Mouse (Mus musculus) heart, embryonic 13.5 days (tissue): ENCODE results near the gene Hs3st5. TPM values are rescaled to one million over a fixed set of nuclear protein-coding genes. Genes with fewer than 3 reads are reported as not detected.
"Not testable (repeated sequence)": the region's sequence is repeated elsewhere in the genome, so short reads cannot be mapped to it uniquely, and the experiment has no call there.

ENCODE experiments used
- ATAC-seq: fragments of 200-750 bp; cut with Nextera tagmentation; 2 replicates; pipeline ENCODE4 v1.8.0; 2017; ENCODE audit warnings: moderate TSS enrichment; ENCODE audit not compliant: insufficient number of reproducible peaks, low FRiP score, low TSS enrichment; ENCODE audit errors: extremely low read depth
- H3K27ac ChIP-seq: fragments of 300-500 bp; sonication (generic); replicated peaks from 2 replicates; pipeline ENCODE4 v1.5.1; 2015; ENCODE audit warnings: moderate library complexity, mild to moderate bottlenecking, inconsistent platforms
- H3K27me3 ChIP-seq: fragments of 300-500 bp; sonication (generic); replicated peaks from 2 replicates; pipeline ENCODE4 v1.6.1; 2015; ENCODE audit warnings: mild to moderate bottlenecking, inconsistent platforms
- H3K36me3 ChIP-seq: fragments of 300-500 bp; sonication (generic); 2 replicates; pipeline ENCODE4 v1.6.1; 2015; ENCODE audit warnings: mild to moderate bottlenecking, inconsistent platforms
- H3K4me1 ChIP-seq: fragments of 300-500 bp; sonication (generic); 2 replicates; pipeline ENCODE4 v1.6.1; 2015; ENCODE audit warnings: inconsistent platforms
- H3K4me2 ChIP-seq: fragments of 300-500 bp; sonication (generic); 2 replicates; pipeline ENCODE4 v1.6.1; 2015; ENCODE audit warnings: inconsistent platforms, mild to moderate bottlenecking, moderate library complexity
- H3K4me3 ChIP-seq: fragments of 300-500 bp; sonication (generic); 2 replicates; pipeline ENCODE4 v1.5.1; 2015; ENCODE audit warnings: moderate library complexity, mild to moderate bottlenecking, inconsistent platforms
- H3K9ac ChIP-seq: fragments of 300-500 bp; sonication (generic); 2 replicates; pipeline ENCODE4 v1.6.1; 2015; ENCODE audit warnings: inconsistent platforms, mild to moderate bottlenecking, moderate library complexity
- H3K9me3 ChIP-seq: fragments of 300-500 bp; sonication (generic); 2 replicates; pipeline ENCODE4 v1.6.1; 2016; ENCODE audit warnings: inconsistent platforms
- WGBS: fragments of 180-500 bp; shearing (Covaris S2); methylation state at CpG from one replicate; pipeline ENCODE4 v1.1.7; 2015; ENCODE audit warnings: mixed read lengths; 5-methylcytosine and 5-hydroxymethylcytosine counted together
- polyA plus RNA-seq: library from polyadenylated mRNA; unstranded; fragments of >200 nt; fragmentation: Nextera tagmentation; extraction: Ambion mirVana; gene quantifications from 2 replicates; pipeline ENCODE4 v1.2.1, GENCODE M21; 2015

Gene Hs3st5
- polyA plus RNA-seq, 1 experiment from 2014 or later = 0.41 TPM

GRCm38 (mm10) chr10:36558736-36559135 is 52.1 kb downstream of the Hs3st5 start:
- Histone ChIP-seq H3K36me3 (no peaks in the 10 kb centered on the region), H3K4me1 (peaks cover 10% of the 10 kb centered on the region; the same call in 1 of the 2 replicates), H3K4me2 (no peak overlapping the region), H3K9ac (no peak overlapping the region), H3K4me3 (no peak overlapping the region), H3K9me3 (no peaks in the 10 kb centered on the region), H3K27me3 (no peaks in the 10 kb centered on the region), H3K27ac (no peak overlapping the region)
- ATAC-seq = no peak
- 83% methylated on average over 5 of the region's 5 CpGs for WGBS

GRCm38 (mm10) chr10:36567258-36567657 is 60.6 kb downstream of the Hs3st5 start:
- Histone ChIP-seq H3K9me3 (no peaks in the 10 kb centered on the region; the same call in 1 of the 2 replicates), H3K4me1 (0 out of 2 replicates have a peak, but pooled peaks cover 2% of the 10 kb centered on the region), H3K27ac (no peak overlapping the region), H3K4me3 (no peak overlapping the region), H3K9ac (no peak overlapping the region), H3K36me3 (no peaks in the 10 kb centered on the region), H3K4me2 (no peak overlapping the region), H3K27me3 (no peaks in the 10 kb centered on the region)
- no peak for ATAC-seq
- WGBS = 53% methylated on average over 2 of the region's 2 CpGs

DNA sequence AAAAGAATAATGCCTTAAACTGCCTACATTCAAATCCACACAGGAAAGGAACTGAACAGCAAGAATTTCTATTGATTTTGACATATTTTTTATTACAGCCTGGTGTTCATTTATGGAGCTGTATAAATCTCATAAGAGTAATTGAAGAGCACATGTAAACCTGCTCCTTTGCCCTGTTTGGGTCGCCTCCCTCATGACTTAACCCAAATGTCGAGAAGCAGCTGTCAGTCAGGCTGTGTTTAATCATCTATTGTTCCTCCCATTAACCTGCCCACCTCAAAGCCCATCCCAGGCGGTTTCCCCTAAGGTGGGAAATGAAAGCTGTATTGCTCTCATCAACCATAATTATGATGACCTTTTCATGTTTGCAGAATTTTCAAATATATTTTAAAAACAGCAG is 65.9 kb downstream of the Hs3st5 start:
- H3K4me1 ChIP-seq = 0 out of 2 replicates have a peak, but pooled peaks cover 2% of the 10 kb centered on the region
- H3K4me2 ChIP-seq = no peak overlapping the region
- H3K9ac ChIP-seq = no peak overlapping the region
- H3K27ac ChIP-seq = no peak overlapping the region
- H3K4me3 ChIP-seq = no peak overlapping the region
- 58% methylated on average over 3 of the region's 3 CpGs for WGBS
- ATAC-seq = no peak
- H3K9me3 ChIP-seq = no peaks in the 10 kb centered on the region
- H3K36me3 ChIP-seq = no peaks in the 10 kb centered on the region
- no peaks in the 10 kb centered on the region for H3K27me3 ChIP-seq

DNA sequence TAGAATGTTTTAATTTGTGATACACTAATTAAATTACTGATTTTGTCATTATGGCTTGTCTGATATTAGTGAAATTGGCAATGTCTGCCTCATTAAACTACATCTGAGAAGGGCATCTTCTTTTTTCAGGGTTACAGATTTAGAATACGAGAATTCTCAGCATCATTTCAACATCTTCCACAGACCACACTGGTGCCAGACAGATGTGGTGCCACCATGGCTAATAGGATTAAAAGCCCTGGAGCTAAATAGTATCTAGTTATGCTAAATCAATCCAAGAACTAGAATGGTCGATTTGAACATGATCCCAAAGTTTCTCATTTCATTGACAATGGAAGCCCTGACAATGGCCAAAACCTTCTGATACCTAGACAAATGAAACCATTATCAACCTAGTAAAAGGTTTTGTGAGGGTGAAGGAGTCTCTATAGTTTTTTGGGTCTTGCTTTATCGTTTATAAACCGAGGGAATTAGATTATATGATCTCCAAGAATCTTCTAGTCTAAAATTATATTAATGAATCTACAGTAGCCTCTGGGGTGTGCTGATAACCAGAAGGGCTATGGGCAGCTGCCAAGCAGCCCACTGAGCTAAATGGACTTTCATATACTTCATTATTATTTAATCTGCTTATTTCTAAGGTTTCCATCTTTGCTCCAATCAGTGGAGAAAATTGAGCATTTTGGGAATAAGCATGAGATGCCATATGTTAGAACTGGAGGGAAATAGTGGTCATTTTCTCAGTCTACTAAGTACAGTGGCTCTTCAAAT is 71.9 kb downstream of the Hs3st5 start:
- H3K9me3 ChIP-seq = no peaks in the 10 kb centered on the region
- no peaks in the 10 kb centered on the region for H3K4me1 ChIP-seq
- ATAC-seq = no peak
- WGBS = 64% methylated on average over 4 of the region's 4 CpGs
- no peak overlapping the region for H3K27ac ChIP-seq
- no peaks in the 10 kb centered on the region for H3K36me3 ChIP-seq
- H3K9ac ChIP-seq = no peak overlapping the region
- no peak overlapping the region for H3K4me2 ChIP-seq
- H3K27me3 ChIP-seq = no peaks in the 10 kb centered on the region
- H3K4me3 ChIP-seq = no peak overlapping the region

DNA sequence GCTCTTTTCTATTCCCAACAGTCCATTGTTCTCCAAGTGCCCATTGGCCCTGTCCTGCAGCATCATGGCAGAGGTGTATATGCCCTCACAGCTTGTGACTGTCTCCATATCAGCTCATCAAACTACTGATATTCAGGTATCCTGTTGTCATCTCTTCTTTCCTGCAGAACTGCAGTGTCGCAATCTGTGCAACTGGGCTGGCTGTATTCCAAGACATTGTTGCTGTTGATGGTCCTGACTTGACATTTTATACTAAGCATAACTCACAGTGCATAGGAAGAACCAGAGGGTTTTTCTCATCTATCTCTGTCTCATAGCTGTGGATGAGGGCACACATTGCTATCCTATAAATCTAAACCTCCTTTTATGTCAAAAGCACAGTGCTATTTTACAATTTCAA is 103.8 kb downstream of the Hs3st5 start:
- Histone ChIP-seq H3K36me3 (no peaks in the 10 kb centered on the region), H3K27me3 (no peaks in the 10 kb centered on the region), H3K9me3 (peaks cover 10% of the 10 kb centered on the region; the same call in 1 of the 2 replicates), H3K9ac (no peak overlapping the region), H3K4me3 (no peak overlapping the region), H3K27ac (no peak overlapping the region), H3K4me2 (no peak overlapping the region), H3K4me1 (no peaks in the 10 kb centered on the region)
- no peak for ATAC-seq
- 36% methylated on average over 1 of the region's 1 CpGs for WGBS

GRCm38 (mm10) chr10:36611415-36611814 is 104.8 kb downstream of the Hs3st5 start:
- not testable (repeated sequence) for H3K27me3 ChIP-seq, H3K36me3 ChIP-seq, H3K27ac ChIP-seq, H3K4me1 ChIP-seq, ATAC-seq, H3K4me2 ChIP-seq, H3K4me3 ChIP-seq, H3K9ac ChIP-seq
- 38% methylated on average over 1 of the region's 1 CpGs for WGBS
- peaks cover 10% of the 10 kb centered on the region; the same call in 1 of the 2 replicates for H3K9me3 ChIP-seq

GRCm38 (mm10) chr10:36623037-36623436 is 116.4 kb downstream of the Hs3st5 start:
- no peak overlapping the region for H3K4me3 ChIP-seq
- no peaks in the 10 kb centered on the region for H3K27me3 ChIP-seq
- H3K4me2 ChIP-seq = no peak overlapping the region
- H3K9ac ChIP-seq = no peak overlapping the region
- 69% methylated on average over 1 of the region's 1 CpGs for WGBS
- H3K36me3 ChIP-seq = no peaks in the 10 kb centered on the region
- no peak overlapping the region for H3K27ac ChIP-seq
- H3K9me3 ChIP-seq = no peaks in the 10 kb centered on the region
- ATAC-seq = no peak
- 0 out of 2 replicates have a peak, but pooled peaks cover 2% of the 10 kb centered on the region for H3K4me1 ChIP-seq

DNA sequence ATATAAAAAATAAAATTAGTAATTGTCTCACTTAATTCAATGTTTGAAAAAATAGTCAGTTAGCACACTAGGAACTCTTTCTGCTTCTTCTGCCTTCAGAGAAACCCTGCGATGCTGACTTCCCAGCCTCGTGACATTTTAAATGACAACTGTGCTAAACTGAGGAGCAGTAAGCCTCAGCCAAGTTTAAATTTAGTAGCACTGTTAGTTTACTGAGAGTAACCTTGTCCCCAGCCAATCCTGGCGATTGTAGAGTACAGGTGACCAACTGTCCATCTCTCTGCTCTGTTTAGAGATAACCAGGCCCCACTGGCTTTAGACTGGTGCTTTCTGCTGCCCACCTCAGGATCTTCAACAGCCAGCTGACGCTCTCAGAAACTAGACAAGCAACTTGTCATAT is 121.3 kb downstream of the Hs3st5 start:
- Histone ChIP-seq H3K27ac (no peak overlapping the region), H3K4me3 (no peak overlapping the region), H3K4me2 (no peak overlapping the region), H3K9me3 (no peaks in the 10 kb centered on the region), H3K36me3 (no peaks in the 10 kb centered on the region), H3K4me1 (0 out of 2 replicates have a peak, but pooled peaks cover 3% of the 10 kb centered on the region), H3K27me3 (no peaks in the 10 kb centered on the region), H3K9ac (no peak overlapping the region)
- ATAC-seq = no peak
- 59% methylated on average over 4 of the region's 4 CpGs for WGBS

GRCm38 (mm10) chr10:36631746-36632145 is 125.1 kb downstream of the Hs3st5 start:
- ATAC-seq = no peak
- Histone ChIP-seq H3K9me3 (no peaks in the 10 kb centered on the region), H3K27me3 (no peaks in the 10 kb centered on the region)

DNA sequence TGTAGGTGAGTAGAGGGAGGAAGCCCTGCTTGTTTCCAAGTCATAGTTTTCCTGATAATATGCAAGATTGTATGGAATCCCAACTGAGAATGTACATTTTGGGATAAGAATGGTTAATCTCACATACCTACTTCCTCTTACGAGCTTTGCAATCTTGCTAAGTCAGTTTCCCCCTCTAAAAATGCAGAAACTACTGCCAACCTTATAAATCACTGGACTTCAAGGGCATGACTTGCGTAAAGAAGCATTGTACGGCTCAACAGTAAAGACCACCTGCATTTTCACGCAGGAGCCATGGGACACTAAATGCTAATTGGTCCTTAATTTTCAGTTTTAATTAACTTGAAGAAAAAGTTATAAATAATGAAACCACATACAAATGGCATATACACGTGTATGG is 144.0 kb downstream of the Hs3st5 start:
- no peak for ATAC-seq
- H3K4me1 ChIP-seq = no peaks in the 10 kb centered on the region
- H3K9ac ChIP-seq = no peak overlapping the region
- WGBS = 76% methylated on average over 5 of the region's 5 CpGs
- H3K9me3 ChIP-seq = no peaks in the 10 kb centered on the region
- H3K4me3 ChIP-seq = no peak overlapping the region
- no peak overlapping the region for H3K27ac ChIP-seq
- H3K27me3 ChIP-seq = no peaks in the 10 kb centered on the region
- H3K4me2 ChIP-seq = no peak overlapping the region
- H3K36me3 ChIP-seq = no peaks in the 10 kb centered on the region

More at GRCm38 (mm10) chr10:36631746-36632145, 125.1 kb downstream of the Hs3st5 start:
- no peak overlapping the region for H3K9ac ChIP-seq
- H3K4me2 ChIP-seq = no peak overlapping the region
- no peak overlapping the region for H3K27ac ChIP-seq
- H3K4me1 ChIP-seq = 0 out of 2 replicates have a peak, but pooled peaks cover 3% of the 10 kb centered on the region
- H3K4me3 ChIP-seq = no peak overlapping the region
- WGBS = 50% methylated on average over 1 of the region's 1 CpGs
- H3K36me3 ChIP-seq = no peaks in the 10 kb centered on the region

DNA sequence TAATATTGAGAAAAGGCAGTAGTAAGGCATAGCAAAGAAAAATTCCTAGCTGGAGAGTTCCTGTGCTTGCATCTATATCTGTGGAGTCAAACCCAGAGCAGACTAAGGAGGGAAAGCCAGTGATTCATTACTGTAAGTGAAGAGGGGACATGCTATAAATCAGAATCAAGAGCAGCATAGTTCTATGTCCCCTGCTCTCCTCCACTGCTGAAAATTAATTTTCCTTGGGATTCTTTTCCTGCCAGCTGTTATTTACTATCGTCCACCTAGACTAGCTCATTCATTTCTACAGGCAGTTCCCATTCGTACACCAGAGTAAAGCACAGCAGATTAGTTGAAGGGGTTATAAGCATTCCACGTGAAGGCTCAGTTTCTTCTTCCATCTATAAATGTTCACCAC is 207.4 kb downstream of the Hs3st5 start:
- Histone ChIP-seq H3K27ac (no peak overlapping the region), H3K27me3 (no peaks in the 10 kb centered on the region), H3K4me2 (no peak overlapping the region), H3K9me3 (no peaks in the 10 kb centered on the region), H3K4me3 (no peak overlapping the region), H3K4me1 (no peaks in the 10 kb centered on the region), H3K9ac (no peak overlapping the region), H3K36me3 (no peaks in the 10 kb centered on the region)
- WGBS = 67% methylated on average over 3 of the region's 3 CpGs
- ATAC-seq = no peak

DNA sequence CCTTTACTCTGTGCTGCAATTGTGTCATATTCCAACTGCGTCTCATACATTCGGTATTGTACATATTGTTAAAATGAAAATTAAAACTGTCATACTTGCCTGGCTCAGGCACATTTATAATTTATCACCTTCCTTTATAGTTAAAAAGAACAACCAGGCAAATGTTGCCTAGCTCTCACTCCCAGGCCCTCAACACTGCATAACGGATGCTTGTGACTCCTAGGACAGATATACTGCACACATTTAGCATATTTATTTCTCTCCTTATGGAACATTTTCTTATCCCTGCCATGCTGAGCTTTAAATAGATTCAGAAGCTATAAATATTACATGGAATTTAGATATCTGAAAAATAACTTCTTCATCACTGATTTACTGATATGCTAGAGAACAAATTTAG is 219.6 kb downstream of the Hs3st5 start:
- Histone ChIP-seq H3K27ac (no peak overlapping the region), H3K4me2 (no peak overlapping the region), H3K4me1 (no peaks in the 10 kb centered on the region), H3K36me3 (no peaks in the 10 kb centered on the region), H3K9me3 (no peaks in the 10 kb centered on the region), H3K4me3 (no peak overlapping the region), H3K27me3 (no peaks in the 10 kb centered on the region), H3K9ac (no peak overlapping the region)
- ATAC-seq = no peak
- 78% methylated on average over 3 of the region's 3 CpGs for WGBS
